Mouse (Mus musculus) liver, postnatal 0 days (tissue): ENCODE measurements at regions not wholly inside any gene's neighbourhood (a gene's known extent, or its start where the extent isn't known, plus 50 kb on each side); places are given as distances from the start of the nearest gene placed in this dataset.
A peak's percentile ranks its signal among the peaks of the same experiment; 100 is the strongest.
"Not testable (repeated sequence)": the region's sequence is repeated elsewhere in the genome, so short reads cannot be mapped to it uniquely, and the experiment has no call there.

Experiments used
- ATAC-seq: fragments of 200-750 bp; cut with Nextera tagmentation; 2 replicates; pipeline ENCODE4 v1.8.0; 2017; ENCODE audit warnings: mild to moderate bottlenecking, moderate library complexity
- DNase-seq: peaks from one replicate; pipeline ENCODE4 v3.0.0-alpha.2; 2016
- H3K27ac ChIP-seq: fragments of 300-500 bp; sonication (generic); 2 replicates; pipeline ENCODE4 v1.5.1; 2014; ENCODE audit warnings: antibody characterized with exemption, moderate library complexity, mild to moderate bottlenecking, low read depth
- H3K27me3 ChIP-seq: fragments of 300-500 bp; sonication (generic); 2 replicates; pipeline ENCODE4 v1.6.1; 2014; ENCODE audit warnings: low read length, control low read depth, mixed read lengths; ENCODE audit not compliant: insufficient read depth
- H3K36me3 ChIP-seq: fragments of 300-500 bp; sonication (generic); replicated peaks from 2 replicates; pipeline ENCODE4 v1.6.1; 2014; ENCODE audit warnings: mild to moderate bottlenecking, control low read depth, low read length, moderate library complexity, mixed read lengths; ENCODE audit not compliant: insufficient read depth
- H3K4me1 ChIP-seq: fragments of 300-500 bp; sonication (generic); 2 replicates; pipeline ENCODE4 v1.6.1; 2014; ENCODE audit warnings: antibody characterized with exemption, mild to moderate bottlenecking, control low read depth; ENCODE audit not compliant: insufficient read depth
- H3K4me2 ChIP-seq: fragments of 300-500 bp; sonication (generic); 2 replicates; pipeline ENCODE4 v1.6.1; 2014; ENCODE audit warnings: low read depth, mild to moderate bottlenecking, low read length, moderate library complexity, mixed read lengths
- H3K4me3 ChIP-seq: fragments of 300-500 bp; sonication (generic); 2 replicates; pipeline ENCODE4 v1.5.1; 2014; ENCODE audit warnings: low read depth, low read length
- H3K9ac ChIP-seq: fragments of 300-500 bp; sonication (generic); replicated peaks from 2 replicates; pipeline ENCODE4 v1.6.1; 2014; ENCODE audit warnings: mild to moderate bottlenecking, moderate library complexity
- H3K9me3 ChIP-seq: fragments of 300-500 bp; sonication (generic); 2 replicates; pipeline ENCODE4 v1.6.1; 2016; ENCODE audit warnings: mild to moderate bottlenecking, control low read depth, low read length, mixed read lengths
- CTCF ChIP-seq: sonication (generic); IDR thresholded peaks from 2 replicates; pipeline ENCODE4 v1.5.1; 2016; ENCODE audit warnings: antibody characterized with exemption, low read depth
- EP300 ChIP-seq: IDR thresholded peaks from 2 replicates; pipeline ENCODE4 v1.6.1; 2016; ENCODE audit warnings: antibody characterized with exemption, low read depth, mild to moderate bottlenecking
- WGBS: fragments of 180-500 bp; shearing (Covaris S2); extraction: QIAGEN DNeasy Blood & Tissue Kit; methylation state at CpG from one replicate; pipeline ENCODE4 v1.1.7; 2014; ENCODE audit not compliant: insufficient replicate concordance; 5-methylcytosine and 5-hydroxymethylcytosine counted together

DNA sequence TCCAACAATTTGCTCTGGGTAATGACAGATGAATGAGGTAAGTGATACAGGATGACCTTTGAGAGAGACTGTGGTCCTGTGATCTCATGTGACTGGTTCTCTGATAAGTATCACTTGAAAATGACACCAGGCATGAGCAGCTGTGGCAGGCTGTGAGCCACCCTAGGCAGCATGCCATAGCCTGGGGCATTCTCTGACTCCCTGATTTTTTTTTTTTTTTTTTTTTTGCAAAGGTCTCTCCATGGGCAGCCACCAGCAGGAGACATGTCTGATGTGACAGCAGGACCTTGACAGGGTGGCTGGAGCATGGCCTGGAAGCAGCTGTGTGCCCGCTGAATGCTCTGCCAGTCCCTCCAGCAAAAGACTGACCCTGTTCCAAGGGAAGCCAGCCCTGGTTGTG lies 116.4 kb upstream of the Vldlr start:
- Histone ChIP-seq H3K36me3 (no peaks in the 10 kb centered on the region), H3K27me3 (no peaks in the 10 kb centered on the region), H3K27ac (no peak overlapping the region), H3K9me3 (no peaks in the 10 kb centered on the region), H3K4me2 (no peak overlapping the region), H3K4me1 (no peaks in the 10 kb centered on the region), H3K9ac (no peak overlapping the region), H3K4me3 (no peak overlapping the region)
- TF ChIP-seq EP300 (no peak), CTCF (no peak)
- ATAC-seq (no peak), DNase-seq (no peak)
- WGBS = 86% methylated on average over 1 of the region's 1 CpGs

GRCm38 (mm10) chr19:27110437-27110836 lies 105.8 kb upstream of the Vldlr start:
- Histone ChIP-seq H3K27me3 (no peaks in the 10 kb centered on the region), H3K4me3 (no peak overlapping the region), H3K9ac (no peak overlapping the region), H3K9me3 (no peaks in the 10 kb centered on the region), H3K4me1 (no peaks in the 10 kb centered on the region), H3K27ac (no peak overlapping the region), H3K36me3 (no peaks in the 10 kb centered on the region), H3K4me2 (no peak overlapping the region)
- no peak for DNase-seq
- no peak for ATAC-seq
- 39% methylated on average over 2 of the region's 2 CpGs for WGBS
- TF ChIP-seq CTCF (no peak), EP300 (no peak)

GRCm38 (mm10) chr19:27120876-27121275 lies 95.4 kb upstream of the Vldlr start:
- H3K4me2 ChIP-seq = no peak overlapping the region
- H3K9me3 ChIP-seq = no peaks in the 10 kb centered on the region
- no peaks in the 10 kb centered on the region for H3K4me1 ChIP-seq
- WGBS = 59% methylated on average over 5 of the region's 5 CpGs
- H3K9ac ChIP-seq = no peak overlapping the region
- H3K27ac ChIP-seq = no peak overlapping the region
- TF ChIP-seq EP300 (no peak), CTCF (no peak)
- no peaks in the 10 kb centered on the region for H3K27me3 ChIP-seq
- H3K4me3 ChIP-seq = no peak overlapping the region
- ATAC-seq = no peak
- H3K36me3 ChIP-seq = no peaks in the 10 kb centered on the region
- DNase-seq = no peak

GRCm38 (mm10) chr19:27122348-27122747 lies 93.9 kb upstream of the Vldlr start:
- DNase-seq = no peak
- Histone ChIP-seq H3K4me3 (no peak overlapping the region), H3K36me3 (no peaks in the 10 kb centered on the region), H3K9ac (no peak overlapping the region), H3K4me1 (no peaks in the 10 kb centered on the region), H3K4me2 (no peak overlapping the region), H3K27ac (no peak overlapping the region), H3K9me3 (no peaks in the 10 kb centered on the region), H3K27me3 (no peaks in the 10 kb centered on the region)
- WGBS = 80% methylated on average over 5 of the region's 5 CpGs
- ATAC-seq = no peak
- TF ChIP-seq CTCF (no peak), EP300 (no peak)

GRCm38 (mm10) chr19:27123334-27123733 lies 93.0 kb upstream of the Vldlr start:
- Histone ChIP-seq H3K27me3 (no peaks in the 10 kb centered on the region), H3K27ac (no peak overlapping the region), H3K9me3 (no peaks in the 10 kb centered on the region), H3K4me1 (no peaks in the 10 kb centered on the region), H3K36me3 (no peaks in the 10 kb centered on the region), H3K4me3 (no peak overlapping the region), H3K9ac (no peak overlapping the region), H3K4me2 (no peak overlapping the region)
- TF ChIP-seq EP300 = no peak
- no peak for TF ChIP-seq CTCF
- 76% methylated on average over 8 of the region's 8 CpGs for WGBS
- no peak for DNase-seq
- no peak for ATAC-seq

DNA sequence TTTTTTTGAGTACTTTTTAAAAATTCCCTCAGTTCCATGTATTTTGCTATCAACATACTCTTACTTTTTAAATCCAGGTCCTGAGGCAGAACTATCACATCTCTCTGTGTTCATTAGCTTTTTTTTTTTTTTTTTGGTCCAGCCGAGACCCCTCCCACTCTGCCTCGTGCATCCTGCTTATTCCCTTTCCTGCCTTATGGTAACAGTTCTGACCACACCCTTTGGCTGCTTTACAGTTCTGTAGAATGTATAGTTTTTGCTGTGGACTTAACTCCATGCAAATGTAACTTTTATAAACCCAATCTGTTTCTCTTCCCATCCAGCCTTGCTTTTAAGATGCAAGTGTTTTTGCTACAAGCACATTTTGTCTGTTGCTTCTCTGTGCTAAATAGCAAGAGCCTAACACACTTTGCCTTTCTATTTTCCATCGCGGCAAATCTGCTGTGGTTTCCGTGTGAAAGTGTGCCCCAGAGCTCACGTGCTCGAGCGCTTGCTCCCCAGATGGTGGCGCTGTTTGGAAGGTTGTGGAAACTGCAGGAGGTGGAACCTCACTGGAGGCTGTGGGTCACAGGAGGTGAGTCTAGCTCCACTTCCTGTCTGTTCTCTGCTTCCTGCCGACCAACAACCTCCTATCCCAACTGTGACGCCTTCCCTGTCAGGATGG lies 92.3 kb upstream of the Vldlr start:
- Histone ChIP-seq H3K36me3 (no peaks in the 10 kb centered on the region), H3K27ac (no peak overlapping the region), H3K4me2 (no peak overlapping the region), H3K27me3 (no peaks in the 10 kb centered on the region), H3K4me1 (no peaks in the 10 kb centered on the region), H3K4me3 (no peak overlapping the region), H3K9ac (no peak overlapping the region), H3K9me3 (no peaks in the 10 kb centered on the region)
- DNase-seq = peak; percentile 50
- 40% methylated on average over 11 of the region's 11 CpGs for WGBS
- no peak for ATAC-seq
- no peak for TF ChIP-seq EP300
- TF ChIP-seq CTCF = peak; percentile 64

DNA sequence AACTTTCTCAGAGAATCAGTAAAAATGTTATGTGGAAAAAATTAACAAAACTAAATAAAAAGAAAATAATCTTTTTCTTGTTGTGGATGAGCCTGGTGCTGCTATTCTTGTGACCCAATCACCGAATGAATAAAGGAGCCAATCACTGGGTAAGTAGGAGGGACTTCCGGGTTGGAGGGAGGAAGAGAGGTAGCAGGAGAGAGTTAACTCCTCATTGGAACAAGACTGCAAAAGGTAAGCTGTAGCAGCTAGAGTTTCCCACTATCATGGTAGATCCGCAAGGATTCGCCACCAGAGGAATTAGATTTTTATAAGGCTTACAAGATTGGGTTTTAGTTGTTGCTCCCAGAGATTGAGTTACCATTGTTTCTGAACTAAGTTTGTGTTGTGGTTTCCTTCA lies 87.8 kb upstream of the Vldlr start:
- 85% methylated on average over 4 of the region's 4 CpGs for WGBS
- not testable (repeated sequence) for H3K4me3 ChIP-seq, H3K27me3 ChIP-seq, H3K4me1 ChIP-seq, H3K4me2 ChIP-seq, DNase-seq, H3K9ac ChIP-seq, H3K36me3 ChIP-seq, ATAC-seq, H3K9me3 ChIP-seq, H3K27ac ChIP-seq
